Mouse (Mus musculus) hindbrain, embryonic 15.5 days (tissue): Measurements from ENCODE around the gene Car7. TPM values are rescaled to one million over a fixed set of nuclear protein-coding genes. Genes with fewer than 3 reads are reported as not detected.

Experiments used
- ATAC-seq: fragments of 200-750 bp; cut with Nextera tagmentation; 2 replicates; pipeline ENCODE4 v1.8.0; 2017; ENCODE audit warnings: low read depth, moderate number of reproducible peaks, moderate TSS enrichment; ENCODE audit not compliant: low FRiP score
- H3K27ac ChIP-seq: fragments of 300-500 bp; sonication (generic); replicated peaks from 2 replicates; pipeline ENCODE4 v1.5.1; 2015; ENCODE audit warnings: mild to moderate bottlenecking, inconsistent platforms
- H3K27me3 ChIP-seq: fragments of 300-500 bp; sonication (generic); 2 replicates; pipeline ENCODE4 v1.6.1; 2015; ENCODE audit warnings: control low read depth, inconsistent platforms
- H3K36me3 ChIP-seq: fragments of 300-500 bp; sonication (generic); 2 replicates; pipeline ENCODE4 v1.6.1; 2015; ENCODE audit warnings: control low read depth, inconsistent platforms
- H3K4me1 ChIP-seq: fragments of 300-500 bp; sonication (generic); replicated peaks from 2 replicates; pipeline ENCODE4 v1.6.1; 2015; ENCODE audit warnings: control low read depth, inconsistent platforms
- H3K4me2 ChIP-seq: fragments of 300-500 bp; sonication (generic); 2 replicates; pipeline ENCODE4 v1.6.1; 2015; ENCODE audit warnings: moderate library complexity, mild to moderate bottlenecking, inconsistent platforms
- H3K4me3 ChIP-seq: fragments of 300-500 bp; sonication (generic); 2 replicates; pipeline ENCODE4 v1.5.1; 2015; ENCODE audit warnings: mild to moderate bottlenecking, inconsistent platforms
- H3K9ac ChIP-seq: fragments of 300-500 bp; sonication (generic); 2 replicates; pipeline ENCODE4 v1.6.1; 2015; ENCODE audit warnings: inconsistent platforms
- H3K9me3 ChIP-seq: fragments of 300-500 bp; sonication (generic); 2 replicates; pipeline ENCODE4 v1.6.1; 2016; ENCODE audit warnings: control low read depth, inconsistent platforms
- WGBS: fragments of 180-500 bp; shearing (Covaris S2); methylation state at CpG from one replicate; pipeline ENCODE4 v1.1.7; 2015; 5-methylcytosine and 5-hydroxymethylcytosine counted together
- polyA plus RNA-seq: library from polyadenylated mRNA; unstranded; fragments of >200 nt; fragmentation: Nextera tagmentation; extraction: Ambion mirVana; gene quantifications from 2 replicates; pipeline ENCODE4 v1.2.1, GENCODE M21; 2015

Gene Car7
- polyA plus RNA-seq, 1 experiment from 2014 or later, result 2.7 TPM

- H3K27me3 ChIP-seq, result no peaks in the 10 kb centered on the region
- peaks cover 15% of the 10 kb centered on the region for H3K36me3 ChIP-seq
- no peak overlapping the region for H3K27ac ChIP-seq
- no peaks in the 10 kb centered on the region for H3K9me3 ChIP-seq
- peaks cover 12% of the 10 kb centered on the region for H3K4me1 ChIP-seq
- no peak overlapping the region for H3K9ac ChIP-seq
- WGBS, result 88% methylated on average over 21 of the region's 21 CpGs
- no peak for ATAC-seq
- H3K4me2 ChIP-seq, result no peak overlapping the region
- no peak overlapping the region for H3K4me3 ChIP-seq
These were observed 61.5 kb downstream of the Car7 start for GRCm38 (mm10) chr8:104595773-104596536.

DNA sequence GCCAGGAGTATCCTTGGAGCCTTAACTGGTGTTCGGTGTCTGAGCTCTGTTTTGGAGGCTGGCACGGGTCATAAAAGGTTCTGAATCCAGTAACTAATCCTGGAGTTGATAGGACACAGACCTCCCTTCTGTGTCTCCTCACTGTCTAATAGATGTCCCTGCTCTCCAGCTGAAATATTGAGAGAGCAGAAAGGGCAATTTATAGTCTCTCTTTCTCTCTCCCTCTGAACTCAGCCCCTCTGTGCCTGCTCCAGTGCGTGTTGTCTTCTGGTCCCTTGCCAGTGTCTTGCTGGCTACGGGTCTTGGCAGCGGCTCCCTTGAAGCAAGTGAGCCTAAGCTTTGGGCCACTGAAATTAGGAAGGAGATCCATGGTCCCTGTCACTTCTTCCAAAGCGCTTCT lies 63.2 kb downstream of the Car7 start:
- no peak for ATAC-seq
- no peak overlapping the region for H3K27ac ChIP-seq
- H3K4me2 ChIP-seq, result no peak overlapping the region
- no peaks in the 10 kb centered on the region for H3K9me3 ChIP-seq
- H3K4me1 ChIP-seq, result peaks cover 10% of the 10 kb centered on the region; the same call in 1 of the 2 replicates
- H3K36me3 ChIP-seq, result peaks cover 15% of the 10 kb centered on the region
- no peak overlapping the region for H3K4me3 ChIP-seq
- WGBS, result 79% methylated on average over 6 of the region's 6 CpGs
- no peak overlapping the region for H3K9ac ChIP-seq
- H3K27me3 ChIP-seq, result peaks cover 6% of the 10 kb centered on the region; the same call in 1 of the 2 replicates

GRCm38 (mm10) chr8:104598496-104598895 lies 64.0 kb downstream of the Car7 start:
- H3K36me3 ChIP-seq, result peaks cover 15% of the 10 kb centered on the region
- no peak overlapping the region for H3K4me2 ChIP-seq
- no peak overlapping the region for H3K4me3 ChIP-seq
- no peaks in the 10 kb centered on the region for H3K9me3 ChIP-seq
- peaks cover 9% of the 10 kb centered on the region; the same call in 1 of the 2 replicates for H3K4me1 ChIP-seq
- H3K27me3 ChIP-seq, result peaks cover 6% of the 10 kb centered on the region; the same call in 1 of the 2 replicates
- H3K27ac ChIP-seq, result no peak overlapping the region
- 67% methylated on average over 6 of the region's 6 CpGs for WGBS
- H3K9ac ChIP-seq, result no peak overlapping the region
- ATAC-seq, result no peak

Other genes starting within 250 kb of the Car7 start
- not detected in 2 replicates for gene Cmtm2a, start 241.5 kb upstream of the Car7 start, polyA plus RNA-seq
- gene Gm45711, start 224.6 kb upstream of the Car7 start, polyA plus RNA-seq, result not detected in 2 replicates
- gene Cmtm1, start 224.5 kb upstream of the Car7 start, polyA plus RNA-seq, result not detected in 2 replicates
- not detected in 2 replicates for gene Gm11020, start 213.1 kb upstream of the Car7 start, polyA plus RNA-seq
- not detected in 2 replicates for gene Cmtm2b, start 212.5 kb upstream of the Car7 start, polyA plus RNA-seq
- gene Cmtm3, start 195.3 kb upstream of the Car7 start, polyA plus RNA-seq, result 39.5 and 44.1 TPM in 2 replicates
- 2.7 TPM in 2 replicates for gene Cmtm4, start 138.9 kb upstream of the Car7 start, polyA plus RNA-seq
- 106 and 109 TPM in 2 replicates for gene Dync1li2, start 91.6 kb upstream of the Car7 start, polyA plus RNA-seq
- gene Terb1, start 24.8 kb upstream of the Car7 start, polyA plus RNA-seq, result 0.62 and 0.65 TPM in 2 replicates
- gene Nae1, start 52 bp upstream of the Car7 start, polyA plus RNA-seq, result 103 and 107 TPM in 2 replicates
- 17.9 and 20.6 TPM in 2 replicates for gene Pdp2, start 56.8 kb downstream of the Car7 start, polyA plus RNA-seq
- not detected in 2 replicates for gene Cdh16, start 89.7 kb downstream of the Car7 start, polyA plus RNA-seq
- gene Rrad, start 96.6 kb downstream of the Car7 start, polyA plus RNA-seq, result 3.0 and 3.9 TPM in 2 replicates
- 125 and 131 TPM in 2 replicates for gene Ciao2b, start 107.3 kb downstream of the Car7 start, polyA plus RNA-seq
- gene Ces2a, start 199.3 kb downstream of the Car7 start, polyA plus RNA-seq, result not detected in 2 replicates